Mouse (Mus musculus) T-cell, adult 2 months (primary cell): Measurements from ENCODE around the gene Slc22a22.
"Not testable (repeated sequence)": the region's sequence is repeated elsewhere in the genome, so short reads cannot be mapped to it uniquely, and the experiment has no call there.

Source experiments
- DNase-seq: peaks from one replicate; pipeline ENCODE4 v3.0.0; 2022; ENCODE audit warnings: low spot score

The Slc22a22 gene

GRCm38 (mm10) chr15:57380381-57380780, 97.0 kb downstream of the Slc22a22 start:
- no peak for DNase-seq

GRCm38 (mm10) chr15:57366446-57366845, 111.0 kb downstream of the Slc22a22 start:
- no peak for DNase-seq

- no peak for DNase-seq
Observed at GRCm38 (mm10) chr15:57355278-57355677, 122.1 kb downstream of the Slc22a22 start.

GRCm38 (mm10) chr15:57340499-57340898, 136.9 kb downstream of the Slc22a22 start:
- DNase-seq, result no peak

GRCm38 (mm10) chr15:57331326-57331725, 146.1 kb downstream of the Slc22a22 start:
- DNase-seq, result no peak

GRCm38 (mm10) chr15:57318001-57318400, 159.4 kb downstream of the Slc22a22 start:
- no peak for DNase-seq

- no peak for DNase-seq
Observed at GRCm38 (mm10) chr15:57316486-57316885, 160.9 kb downstream of the Slc22a22 start.

GRCm38 (mm10) chr15:57302710-57303109, 174.7 kb downstream of the Slc22a22 start:
- DNase-seq, result no peak

- no peak for DNase-seq
Observed at GRCm38 (mm10) chr15:57278505-57278904, 198.9 kb downstream of the Slc22a22 start.

- DNase-seq, result no peak
Observed at GRCm38 (mm10) chr15:57276411-57276810, 201.0 kb downstream of the Slc22a22 start.

GRCm38 (mm10) chr15:57240061-57240460, 237.4 kb downstream of the Slc22a22 start:
- DNase-seq, result not testable (repeated sequence)

GRCm38 (mm10) chr15:57230439-57230838, 247.0 kb downstream of the Slc22a22 start:
- no peak for DNase-seq

- no peak for DNase-seq
Observed at GRCm38 (mm10) chr15:57205315-57205714, 272.1 kb downstream of the Slc22a22 start.

- no peak for DNase-seq
Observed at GRCm38 (mm10) chr15:57204444-57204930, 272.9 kb downstream of the Slc22a22 start.
